Mouse (Mus musculus): Measurements from ENCODE around the gene Mbd3. TPM values are rescaled to one million over a fixed set of nuclear protein-coding genes. Genes with fewer than 3 reads are reported as not detected.
A peak's percentile ranks its signal among the peaks of the same experiment; 100 is the strongest.

The Mbd3 gene
- polyA plus RNA-seq, 1 experiment from 2014 or later, result 277 TPM

DNA sequence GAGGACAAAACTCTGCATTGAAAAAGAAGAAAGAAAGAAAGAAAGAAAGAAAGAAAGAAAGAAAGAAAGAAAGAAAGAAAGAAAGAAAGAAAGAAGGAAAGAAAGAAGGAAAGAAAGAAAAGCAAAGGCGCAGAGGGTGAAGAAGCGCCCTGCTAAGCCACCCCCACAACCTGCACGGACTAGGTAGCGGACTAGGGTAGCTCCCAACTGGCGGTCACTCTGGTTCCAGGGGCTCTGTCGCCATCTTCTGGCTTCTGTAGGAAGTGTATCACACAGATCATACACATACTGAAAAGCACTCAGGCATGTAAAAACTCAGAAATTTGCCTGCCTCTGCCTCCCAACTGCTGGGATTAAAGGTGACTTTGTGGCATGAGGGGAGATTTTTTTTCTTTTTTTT, 25.3 kb downstream of the Mbd3 start:
- Histone ChIP-seq H3K4me3 (no peak overlapping the region), H3K27me3 (no peaks in the 10 kb centered on the region), H3K9ac (no peak overlapping the region), H3K9me3 (no peaks in the 10 kb centered on the region), H3K4me2 (no peak overlapping the region), H3K36me3 (no peaks in the 10 kb centered on the region), H3K4me1 (peaks cover 9% of the 10 kb centered on the region; the same call in 1 of the 2 replicates), H3K27ac (no peak overlapping the region)
- WGBS, result 25% methylated on average over 6 of the region's 6 CpGs
- ATAC-seq (ENCODE audit: borderline replicate concordance, extremely low read depth, low FRiP score, low TSS enrichment), result no peak

DNA sequence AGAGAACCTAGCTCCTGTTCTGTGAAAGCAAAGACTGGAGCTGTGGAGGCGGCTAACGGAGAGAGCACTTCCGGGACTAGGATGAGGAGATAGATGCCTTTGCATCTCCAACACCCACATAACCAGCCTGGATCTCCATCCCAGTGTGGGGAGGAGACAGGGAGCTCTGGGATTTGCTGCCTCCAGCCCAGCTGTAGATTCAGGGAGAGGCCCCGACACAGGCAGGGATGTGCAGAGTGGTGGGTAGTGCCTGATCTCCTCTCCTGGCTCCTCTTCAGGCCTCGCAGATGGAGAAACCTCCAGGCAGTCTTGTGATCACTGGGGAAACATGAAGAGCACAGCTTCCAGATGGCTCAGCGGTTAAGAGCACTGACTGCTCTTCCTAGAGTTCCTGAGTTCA, 26.6 kb downstream of the Mbd3 start:
- no peak overlapping the region for H3K9ac ChIP-seq
- no peak overlapping the region for H3K27ac ChIP-seq
- ATAC-seq (ENCODE audit: borderline replicate concordance, extremely low read depth, low FRiP score, low TSS enrichment), result no peak
- H3K36me3 ChIP-seq, result no peaks in the 10 kb centered on the region
- H3K27me3 ChIP-seq, result no peaks in the 10 kb centered on the region
- no peak overlapping the region for H3K4me2 ChIP-seq
- 79% methylated on average over 6 of the region's 6 CpGs for WGBS
- H3K4me1 ChIP-seq, result peaks cover 9% of the 10 kb centered on the region; the same call in 1 of the 2 replicates
- H3K4me3 ChIP-seq, result no peak overlapping the region
- no peaks in the 10 kb centered on the region for H3K9me3 ChIP-seq

- H3K36me3 ChIP-seq, result no peaks in the 10 kb centered on the region
- H3K4me1 ChIP-seq, result peaks cover 9% of the 10 kb centered on the region; the same call in 1 of the 2 replicates
- H3K9ac ChIP-seq, result no peak overlapping the region
- ATAC-seq (ENCODE audit: borderline replicate concordance, extremely low read depth, low FRiP score, low TSS enrichment), result no peak
- no peak overlapping the region; the same call in 1 of the 2 replicates for H3K27ac ChIP-seq
- H3K4me3 ChIP-seq, result no peak overlapping the region
- no peaks in the 10 kb centered on the region for H3K9me3 ChIP-seq
- WGBS, result 50% methylated on average over 9 of the region's 9 CpGs
- no peaks in the 10 kb centered on the region for H3K27me3 ChIP-seq
- H3K4me2 ChIP-seq, result no peak overlapping the region
These were observed 27.4 kb downstream of the Mbd3 start for GRCm38 (mm10) chr10:80371983-80372382.

DNA sequence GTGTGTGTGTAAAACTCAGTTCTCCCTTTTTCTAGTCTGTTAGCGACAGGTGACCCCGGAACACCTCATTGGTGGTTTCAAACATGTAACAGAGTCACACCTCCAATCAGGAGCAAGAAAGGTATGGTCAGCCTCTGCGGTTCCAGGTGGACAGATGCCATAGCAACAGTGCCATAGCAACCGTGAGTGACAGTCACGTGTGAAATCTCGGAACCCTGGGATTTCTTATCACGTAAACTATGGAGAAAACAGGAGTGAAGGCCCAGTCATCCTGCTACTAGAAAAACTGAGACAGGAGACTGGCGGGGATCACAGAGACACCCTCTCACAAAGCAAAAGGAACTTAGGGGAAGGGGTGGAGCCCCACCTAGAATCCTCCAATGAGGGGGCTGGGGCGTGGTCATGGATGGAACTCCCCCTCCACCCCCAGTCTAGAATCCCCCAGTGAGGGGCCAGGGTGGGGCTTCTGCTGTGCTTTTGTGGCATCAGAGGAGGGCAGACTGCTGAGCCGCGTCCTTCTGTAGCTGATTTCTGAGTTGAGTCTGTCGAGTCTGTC, 27.9 kb downstream of the Mbd3 start:
- peak overlapping the region; percentile 34 for H3K4me2 ChIP-seq
- no peaks in the 10 kb centered on the region for H3K9me3 ChIP-seq
- peak; percentile 63 for ATAC-seq (ENCODE audit: borderline replicate concordance, extremely low read depth, low FRiP score, low TSS enrichment)
- H3K27me3 ChIP-seq, result no peaks in the 10 kb centered on the region
- no peak overlapping the region; the same call in 1 of the 2 replicates for H3K27ac ChIP-seq
- peak overlapping the region; percentile 29 for H3K4me3 ChIP-seq
- H3K9ac ChIP-seq, result no peak overlapping the region
- H3K36me3 ChIP-seq, result no peaks in the 10 kb centered on the region
- peaks cover 9% of the 10 kb centered on the region; the same call in 1 of the 2 replicates for H3K4me1 ChIP-seq
- under 1% methylated on average over 12 of the region's 12 CpGs for WGBS

DNA sequence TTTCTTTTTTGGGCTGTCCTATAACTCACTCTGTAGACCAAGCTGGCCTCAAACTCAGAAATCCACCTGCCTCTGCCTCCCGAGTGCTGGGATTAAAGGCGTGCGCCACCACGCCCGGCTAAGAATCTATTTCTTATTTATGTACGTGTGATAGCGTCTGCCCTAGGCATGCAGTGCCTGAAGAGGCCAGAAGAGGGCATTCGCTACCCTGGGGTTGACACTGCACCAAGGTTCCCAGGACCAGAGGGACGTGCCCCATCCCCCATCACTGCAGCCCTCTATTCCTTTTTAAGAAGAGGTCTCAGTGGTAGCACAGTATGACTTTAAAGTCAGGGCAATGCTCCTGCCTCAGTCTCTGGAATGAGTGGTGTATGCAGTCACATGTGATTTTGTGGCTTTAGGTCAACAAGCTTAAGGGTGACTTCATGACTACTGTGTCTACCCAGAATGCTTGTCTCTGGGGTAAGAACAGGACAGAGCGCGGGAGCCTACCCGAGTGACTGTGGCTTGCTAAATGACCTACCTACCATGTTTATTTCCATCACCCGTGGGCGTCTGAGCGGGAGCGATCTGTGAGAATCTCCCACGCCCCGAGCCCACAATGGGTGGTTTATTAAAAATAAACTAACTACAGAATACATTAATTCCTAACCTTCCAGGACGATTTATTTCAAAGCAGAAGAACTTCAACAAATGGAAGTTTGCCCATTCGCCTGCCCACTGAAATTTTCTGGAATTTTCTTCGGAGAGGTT, 29.2 kb downstream of the Mbd3 start:
- Histone ChIP-seq H3K4me1 (peaks cover 9% of the 10 kb centered on the region; the same call in 1 of the 2 replicates), H3K27ac (no peak overlapping the region), H3K9ac (no peak overlapping the region), H3K9me3 (no peaks in the 10 kb centered on the region), H3K27me3 (peaks cover 6% of the 10 kb centered on the region; the same call in 1 of the 2 replicates), H3K4me3 (no peak overlapping the region), H3K4me2 (no peak overlapping the region), H3K36me3 (no peaks in the 10 kb centered on the region)
- ATAC-seq (ENCODE audit: borderline replicate concordance, extremely low read depth, low FRiP score, low TSS enrichment), result no peak
- WGBS, result 73% methylated on average over 21 of the region's 21 CpGs

DNA sequence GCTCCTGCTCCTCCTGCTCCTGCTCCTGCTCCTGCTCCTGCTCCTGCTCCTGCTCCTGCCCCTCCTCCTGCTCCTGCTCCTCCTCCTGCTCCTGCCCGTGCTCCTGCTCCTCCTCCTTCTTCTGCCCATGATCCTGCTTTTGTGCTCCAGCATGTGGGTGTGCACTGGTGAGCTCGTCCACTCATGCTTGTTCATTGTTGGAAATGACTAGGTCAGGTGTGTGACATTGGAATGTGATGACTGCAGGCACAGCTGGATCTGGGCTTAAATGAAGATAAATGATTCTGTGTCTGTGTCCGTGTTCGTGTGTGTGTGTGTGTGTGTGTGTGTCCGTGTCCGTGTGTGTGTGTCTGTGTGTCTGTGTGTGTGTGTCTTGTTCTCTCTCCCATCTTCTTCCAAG, 31.0 kb downstream of the Mbd3 start:
- 86% methylated on average over 6 of the region's 6 CpGs for WGBS
- no peak for ATAC-seq (ENCODE audit: borderline replicate concordance, extremely low read depth, low FRiP score, low TSS enrichment)
- Histone ChIP-seq H3K27me3 (peaks cover 6% of the 10 kb centered on the region; the same call in 1 of the 2 replicates), H3K27ac (no peak overlapping the region), H3K4me1 (peaks cover 9% of the 10 kb centered on the region; the same call in 1 of the 2 replicates), H3K4me2 (no peak overlapping the region), H3K9me3 (no peaks in the 10 kb centered on the region), H3K4me3 (no peak overlapping the region), H3K9ac (no peak overlapping the region), H3K36me3 (no peaks in the 10 kb centered on the region)

DNA sequence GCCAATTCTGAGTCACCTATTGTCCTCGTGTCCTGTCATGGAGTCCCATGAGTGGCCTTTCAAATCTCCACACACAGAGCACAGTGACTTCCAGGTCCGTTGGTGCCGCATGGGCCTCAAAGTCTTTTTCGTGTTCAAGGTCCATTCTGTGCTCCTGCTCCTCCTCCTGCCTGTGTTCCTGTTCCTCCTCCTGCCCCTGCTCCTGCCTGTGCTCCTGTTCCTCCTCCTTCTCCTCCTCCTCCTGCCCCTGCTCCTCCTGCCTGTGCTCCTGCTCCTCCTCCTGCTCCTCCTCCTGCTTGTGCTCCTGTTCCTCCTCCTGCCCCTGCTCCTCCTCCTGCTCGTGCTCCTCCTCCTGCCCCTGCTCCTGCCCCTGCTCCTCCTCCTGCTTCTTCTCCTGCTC, 31.4 kb downstream of the Mbd3 start:
- Histone ChIP-seq H3K4me1 (peaks cover 9% of the 10 kb centered on the region; the same call in 1 of the 2 replicates), H3K9ac (no peak overlapping the region), H3K27me3 (peaks cover 6% of the 10 kb centered on the region; the same call in 1 of the 2 replicates), H3K9me3 (no peaks in the 10 kb centered on the region), H3K4me2 (no peak overlapping the region), H3K27ac (no peak overlapping the region), H3K4me3 (no peak overlapping the region), H3K36me3 (no peaks in the 10 kb centered on the region)
- ATAC-seq (ENCODE audit: borderline replicate concordance, extremely low read depth, low FRiP score, low TSS enrichment), result no peak
- WGBS, result 48% methylated on average over 5 of the region's 5 CpGs

GRCm38 (mm10) chr10:80365736-80366135, 33.6 kb downstream of the Mbd3 start:
- WGBS, result 57% methylated on average over 6 of the region's 6 CpGs
- H3K9me3 ChIP-seq, result no peaks in the 10 kb centered on the region
- H3K36me3 ChIP-seq, result no peaks in the 10 kb centered on the region

GRCm38 (mm10) chr10:80363734-80364133, 35.6 kb downstream of the Mbd3 start:
- no peak for ATAC-seq (ENCODE audit: borderline replicate concordance, extremely low read depth, low FRiP score, low TSS enrichment)
- H3K4me1 ChIP-seq, result no peaks in the 10 kb centered on the region
- no peaks in the 10 kb centered on the region for H3K36me3 ChIP-seq
- 34% methylated on average over 6 of the region's 6 CpGs for WGBS
- H3K9me3 ChIP-seq, result no peaks in the 10 kb centered on the region
- peaks cover 23% of the 10 kb centered on the region for H3K27me3 ChIP-seq
- H3K4me3 ChIP-seq, result no peak overlapping the region
- H3K9ac ChIP-seq, result no peak overlapping the region
- H3K27ac ChIP-seq, result no peak overlapping the region
- H3K4me2 ChIP-seq, result no peak overlapping the region

More at GRCm38 (mm10) chr10:80365736-80366135, 33.6 kb downstream of the Mbd3 start:
- Histone ChIP-seq H3K9ac (no peak overlapping the region), H3K4me3 (no peak overlapping the region), H3K4me2 (no peak overlapping the region), H3K4me1 (no peaks in the 10 kb centered on the region), H3K27me3 (peaks cover 6% of the 10 kb centered on the region; the same call in 1 of the 2 replicates), H3K27ac (no peak overlapping the region)
- no peak for ATAC-seq (ENCODE audit: borderline replicate concordance, extremely low read depth, low FRiP score, low TSS enrichment)

GRCm38 (mm10) chr10:80357994-80358639, 41.2 kb downstream of the Mbd3 start:
- Histone ChIP-seq H3K27me3 (peaks cover 72% of the 10 kb centered on the region), H3K9ac (no peak overlapping the region), H3K4me2 (peak overlapping the region; percentile 50), H3K27ac (no peak overlapping the region), H3K9me3 (no peaks in the 10 kb centered on the region), H3K36me3 (no peaks in the 10 kb centered on the region), H3K4me3 (peak overlapping the region; percentile 23), H3K4me1 (peaks cover 21% of the 10 kb centered on the region)
- ATAC-seq (ENCODE audit: borderline replicate concordance, extremely low read depth, low FRiP score, low TSS enrichment), result peak; percentile 19; the same call in 1 of the 2 replicates
- 8% methylated on average over 24 of the region's 31 CpGs for WGBS

DNA sequence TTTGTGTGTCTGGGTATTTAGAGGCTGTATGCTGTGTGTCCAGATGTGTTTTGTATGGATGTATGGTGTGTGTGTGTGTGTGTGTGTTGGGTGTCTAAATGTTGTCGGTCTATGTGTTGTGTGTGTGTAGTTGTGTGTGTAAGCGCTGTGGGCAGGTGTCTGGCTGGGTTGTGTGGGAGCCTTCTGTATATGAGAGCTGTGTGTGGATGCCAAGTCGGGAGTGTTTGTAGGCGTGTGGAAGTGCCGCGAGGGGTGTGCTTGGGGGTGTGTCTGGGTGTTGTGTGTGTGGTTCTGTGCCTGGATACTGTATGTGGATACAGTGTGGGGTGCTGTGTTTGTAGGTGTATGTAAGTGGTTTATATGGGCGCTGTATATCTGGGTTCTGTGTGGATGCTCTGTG, 42.0 kb downstream of the Mbd3 start:
- ATAC-seq (ENCODE audit: borderline replicate concordance, extremely low read depth, low FRiP score, low TSS enrichment), result no peak
- H3K27ac ChIP-seq, result no peak overlapping the region
- H3K27me3 ChIP-seq, result peaks cover 80% of the 10 kb centered on the region
- H3K9ac ChIP-seq, result no peak overlapping the region
- no peaks in the 10 kb centered on the region for H3K36me3 ChIP-seq
- 32% methylated on average over 7 of the region's 7 CpGs for WGBS
- peaks cover 21% of the 10 kb centered on the region for H3K4me1 ChIP-seq
- peak overlapping the region; percentile 50; the same call in 1 of the 2 replicates for H3K4me2 ChIP-seq
- H3K9me3 ChIP-seq, result no peaks in the 10 kb centered on the region
- H3K4me3 ChIP-seq, result no peak overlapping the region

- Histone ChIP-seq H3K4me1 (peaks cover 21% of the 10 kb centered on the region), H3K27me3 (peaks cover 86% of the 10 kb centered on the region), H3K4me3 (peak overlapping the region; percentile 28), H3K36me3 (no peaks in the 10 kb centered on the region), H3K4me2 (peak overlapping the region; percentile 58), H3K9ac (no peak overlapping the region), H3K27ac (no peak overlapping the region), H3K9me3 (no peaks in the 10 kb centered on the region)
- 3% methylated on average over 34 of the region's 34 CpGs for WGBS
- no peak for ATAC-seq (ENCODE audit: borderline replicate concordance, extremely low read depth, low FRiP score, low TSS enrichment)
These were observed 42.6 kb downstream of the Mbd3 start for GRCm38 (mm10) chr10:80356737-80357136.
